Mouse (Mus musculus): ENCODE measurements around the gene Rgsl1. TPM values are rescaled to one million over a fixed set of nuclear protein-coding genes. Genes with fewer than 3 reads are reported as not detected.
"Not testable (repeated sequence)": the region's sequence is repeated elsewhere in the genome, so short reads cannot be mapped to it uniquely, and the experiment has no call there.

Gene Rgsl1
- 0.19 and 0.55 TPM in 2 replicates for polyA plus RNA-seq (2014; fragmentation: Nextera tagmentation; extraction: Ambion mirVana)

DNA sequence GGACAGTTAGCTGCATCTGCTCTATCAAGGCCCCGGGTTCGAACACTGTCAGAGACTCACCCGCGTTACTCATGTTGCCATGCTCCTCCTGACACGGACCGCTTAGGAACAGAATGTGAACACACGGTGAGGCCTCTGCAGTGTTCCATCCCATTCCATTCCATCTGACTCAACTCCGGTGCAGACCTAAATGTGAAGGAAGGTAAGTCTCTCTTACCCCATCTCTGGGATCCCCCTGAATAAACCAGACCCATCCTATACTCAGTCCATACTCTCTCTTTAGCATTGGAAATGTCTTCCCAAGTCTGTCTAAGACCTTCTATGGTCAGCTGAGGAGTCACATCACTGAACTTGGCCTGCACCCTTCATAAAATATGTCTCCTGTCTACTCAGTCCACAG is at the start of gene Rgsl1:
Rgsl1 (minus strand) TSS at position 101 of the 400 bp plus-strand sequence.
- H3K27ac ChIP-seq (ENCODE audit: low read depth, low read length) = no peak within 1 kb of the TSS
- no peaks in the 10 kb centered on the region for H3K27me3 ChIP-seq (ENCODE audit: control insufficient read depth, insufficient read depth, low read length)
- WGBS = 96% methylated on average over 8 of the region's 8 CpGs
- H3K9ac ChIP-seq (replicated peaks; ENCODE audit: low read depth, low read length) = no peak within 1 kb of the TSS
- no peaks in the 10 kb centered on the region for H3K9me3 ChIP-seq (ENCODE audit: control insufficient read depth, low read length)
- H3K4me3 ChIP-seq (ENCODE audit: low read depth, low read length) = no peak within 1 kb of the TSS
- H3K36me3 ChIP-seq (ENCODE audit: control insufficient read depth, insufficient read depth, low read length) = no peaks in the 10 kb centered on the region
- no peaks in the 10 kb centered on the region for H3K4me1 ChIP-seq (ENCODE audit: control insufficient read depth, insufficient read depth, low read length)
- no peak for ATAC-seq (ENCODE audit: low read depth)
- H3K4me2 ChIP-seq (ENCODE audit: low read depth, low read length) = no peak within 1 kb of the TSS

DNA sequence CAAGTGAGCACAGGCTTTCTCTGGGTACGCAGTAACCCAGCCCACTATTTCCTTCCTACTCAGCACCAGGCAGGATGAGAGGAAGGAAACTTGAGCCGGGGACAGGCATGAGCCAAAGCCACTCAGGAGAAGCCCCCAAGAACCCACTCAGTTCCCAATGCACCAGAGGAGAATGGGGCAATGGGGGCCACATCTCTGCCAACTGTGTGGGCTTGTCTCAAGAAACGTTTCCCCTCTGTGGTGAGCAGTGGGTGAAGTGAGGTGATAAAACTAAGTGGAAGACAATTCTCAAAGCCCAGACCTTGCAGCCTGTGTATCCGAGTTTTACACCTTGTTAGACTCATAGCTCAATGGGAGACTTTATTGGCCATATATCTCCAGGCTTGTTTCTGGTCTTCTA is 47.5 kb upstream of the Rgsl1 start, which contains the start of gene Teddm1a:
Teddm1a (plus strand) TSS at position 301 of the 400 bp plus-strand sequence.
- 63% methylated on average over 4 of the region's 4 CpGs for WGBS
- Histone ChIP-seq H3K4me3 (ENCODE audit: low read depth, low read length) (no peak within 1 kb of the TSS), H3K27me3 (ENCODE audit: control insufficient read depth, insufficient read depth, low read length) (no peaks in the 10 kb centered on the region), H3K4me2 (ENCODE audit: low read depth, low read length) (no peak within 1 kb of the TSS), H3K9ac (replicated peaks; ENCODE audit: low read depth, low read length) (no peak within 1 kb of the TSS), H3K4me1 (ENCODE audit: control insufficient read depth, insufficient read depth, low read length) (no peaks in the 10 kb centered on the region), H3K27ac (ENCODE audit: low read depth, low read length) (no peak within 1 kb of the TSS), H3K9me3 (ENCODE audit: control insufficient read depth, low read length) (no peaks in the 10 kb centered on the region), H3K36me3 (ENCODE audit: control insufficient read depth, insufficient read depth, low read length) (no peaks in the 10 kb centered on the region)
- no peak for ATAC-seq (ENCODE audit: low read depth)

DNA sequence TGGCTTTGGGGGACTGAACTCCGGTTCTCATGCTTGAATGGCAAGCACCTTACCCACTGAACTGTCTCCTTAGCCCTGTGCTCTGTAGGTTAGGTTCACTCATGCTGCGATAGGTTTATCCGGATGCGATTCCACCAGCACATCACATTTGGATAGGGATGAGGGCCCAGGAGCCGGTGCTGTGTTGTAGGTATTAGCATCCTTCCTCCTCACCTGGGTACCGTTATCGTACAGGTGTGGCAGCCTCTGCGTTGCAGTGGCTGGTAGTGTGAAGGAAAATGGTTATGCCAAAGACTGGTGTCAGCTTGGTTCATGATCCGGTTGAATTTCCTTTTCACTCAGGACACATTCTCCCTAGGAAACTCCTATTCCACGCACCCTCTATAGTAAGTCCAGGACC is 46.2 kb upstream of the Rgsl1 start:
- 97% methylated on average over 10 of the region's 10 CpGs for WGBS
- H3K9me3 ChIP-seq (ENCODE audit: control insufficient read depth, low read length) = no peaks in the 10 kb centered on the region
- no peaks in the 10 kb centered on the region for H3K27me3 ChIP-seq (ENCODE audit: control insufficient read depth, insufficient read depth, low read length)
- H3K36me3 ChIP-seq (ENCODE audit: control insufficient read depth, insufficient read depth, low read length) = no peaks in the 10 kb centered on the region
- no peak overlapping the region for H3K9ac ChIP-seq (replicated peaks; ENCODE audit: low read depth, low read length)
- no peak overlapping the region for H3K4me3 ChIP-seq (ENCODE audit: low read depth, low read length)
- ATAC-seq (ENCODE audit: low read depth) = no peak
- no peaks in the 10 kb centered on the region for H3K4me1 ChIP-seq (ENCODE audit: control insufficient read depth, insufficient read depth, low read length)
- no peak overlapping the region for H3K27ac ChIP-seq (ENCODE audit: low read depth, low read length)
- H3K4me2 ChIP-seq (ENCODE audit: low read depth, low read length) = no peak overlapping the region

DNA sequence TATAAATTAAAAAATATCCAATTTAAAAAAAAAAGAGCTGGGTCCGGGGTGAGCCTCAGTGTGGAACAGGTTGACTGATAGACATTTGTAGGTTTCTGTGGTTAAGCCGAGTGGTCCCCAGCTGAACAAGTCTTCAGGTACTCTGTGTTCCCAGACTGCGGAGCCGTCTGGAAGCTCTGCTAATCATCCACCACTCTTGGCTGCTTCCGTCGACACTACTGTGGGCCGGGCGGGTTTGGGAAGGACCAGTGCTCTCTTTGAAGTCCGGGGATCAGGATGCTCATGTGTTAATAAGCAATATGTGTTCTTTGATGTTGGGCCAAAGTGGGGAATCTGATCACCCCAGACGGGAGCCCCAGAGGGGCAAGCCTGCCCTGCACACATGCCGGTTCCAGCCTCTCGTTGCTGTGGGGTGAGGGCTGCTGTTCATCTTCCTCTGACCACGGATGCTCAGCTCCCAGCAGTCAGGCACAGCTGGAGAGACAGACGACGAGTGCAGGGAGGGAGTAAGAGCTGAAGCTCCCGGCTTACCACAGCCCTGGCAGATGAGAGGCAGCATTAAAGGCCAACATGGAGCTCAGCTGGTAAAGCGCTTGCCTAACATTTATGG is 42.2 kb upstream of the Rgsl1 start:
- no peaks in the 10 kb centered on the region for H3K36me3 ChIP-seq (ENCODE audit: control insufficient read depth, insufficient read depth, low read length)
- H3K27me3 ChIP-seq (ENCODE audit: control insufficient read depth, insufficient read depth, low read length) = no peaks in the 10 kb centered on the region
- peak; percentile 44; the same call in 1 of the 2 replicates for ATAC-seq (ENCODE audit: low read depth)
- H3K4me2 ChIP-seq (ENCODE audit: low read depth, low read length) = no peak overlapping the region
- no peak overlapping the region for H3K4me3 ChIP-seq (ENCODE audit: low read depth, low read length)
- no peaks in the 10 kb centered on the region for H3K4me1 ChIP-seq (ENCODE audit: control insufficient read depth, insufficient read depth, low read length)
- no peak overlapping the region for H3K27ac ChIP-seq (ENCODE audit: low read depth, low read length)
- 43% methylated on average over 17 of the region's 17 CpGs for WGBS
- H3K9ac ChIP-seq (replicated peaks; ENCODE audit: low read depth, low read length) = 0 out of 2 replicates have a peak overlapping the region, but pooled peaks have one; percentile 2
- no peaks in the 10 kb centered on the region for H3K9me3 ChIP-seq (ENCODE audit: control insufficient read depth, low read length)

DNA sequence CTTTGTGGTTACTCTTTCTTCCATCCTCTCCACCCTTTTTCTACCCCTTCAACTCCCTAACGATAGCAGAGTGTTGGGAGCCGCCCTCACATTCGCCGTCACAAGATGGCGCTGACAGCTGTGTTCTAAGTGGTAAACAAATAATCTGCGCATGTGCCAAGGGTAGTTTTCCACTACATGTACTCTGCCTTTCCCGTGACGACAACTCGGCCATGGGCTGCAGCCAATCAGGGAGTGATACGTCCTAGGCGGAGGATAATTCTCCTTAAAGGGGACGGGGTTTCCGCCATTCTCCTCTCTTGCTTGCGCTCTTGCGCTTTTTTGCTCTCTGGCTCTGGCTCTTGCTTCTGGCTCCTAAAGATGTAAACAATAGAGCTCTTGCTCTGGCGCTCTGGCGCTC is 36.4 kb upstream of the Rgsl1 start:
- not testable (repeated sequence) for H3K4me2 ChIP-seq (ENCODE audit: low read depth, low read length); H3K9me3 ChIP-seq (ENCODE audit: control insufficient read depth, low read length); H3K36me3 ChIP-seq (ENCODE audit: control insufficient read depth, insufficient read depth, low read length); ATAC-seq (ENCODE audit: low read depth); H3K4me1 ChIP-seq (ENCODE audit: control insufficient read depth, insufficient read depth, low read length); H3K27me3 ChIP-seq (ENCODE audit: control insufficient read depth, insufficient read depth, low read length); H3K4me3 ChIP-seq (ENCODE audit: low read depth, low read length); H3K27ac ChIP-seq (ENCODE audit: low read depth, low read length); H3K9ac ChIP-seq (replicated peaks; ENCODE audit: low read depth, low read length)
- 96% methylated on average over 17 of the region's 17 CpGs for WGBS

DNA sequence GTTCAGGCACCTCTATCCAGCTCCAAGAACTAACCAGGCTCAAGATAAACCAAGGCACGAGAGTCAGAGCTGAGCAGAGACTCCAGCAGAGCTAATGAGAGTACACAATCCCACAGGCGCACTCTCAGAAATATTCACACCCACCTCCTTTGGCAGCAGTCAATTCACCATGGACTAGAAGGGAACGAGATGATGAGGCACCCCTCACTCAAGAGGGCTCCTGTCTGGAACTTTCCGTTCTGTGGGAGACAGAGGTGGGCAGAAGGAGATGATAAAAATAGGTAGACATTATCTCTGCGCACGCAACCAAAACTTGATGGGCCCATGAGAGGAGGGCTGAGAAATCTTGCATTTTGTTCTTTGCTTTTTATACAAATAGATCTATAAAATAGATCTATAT is 30.1 kb upstream of the Rgsl1 start, which contains the start of gene Teddm1b:
Teddm1b (plus strand) TSS at position 301 of the 400 bp plus-strand sequence.
- Histone ChIP-seq H3K9ac (replicated peaks; ENCODE audit: low read depth, low read length) (no peak within 1 kb of the TSS), H3K27ac (ENCODE audit: low read depth, low read length) (no peak within 1 kb of the TSS), H3K4me3 (ENCODE audit: low read depth, low read length) (no peak within 1 kb of the TSS), H3K4me2 (ENCODE audit: low read depth, low read length) (no peak within 1 kb of the TSS), H3K36me3 (ENCODE audit: control insufficient read depth, insufficient read depth, low read length) (no peaks in the 10 kb centered on the region), H3K4me1 (ENCODE audit: control insufficient read depth, insufficient read depth, low read length) (no peaks in the 10 kb centered on the region), H3K27me3 (ENCODE audit: control insufficient read depth, insufficient read depth, low read length) (no peaks in the 10 kb centered on the region), H3K9me3 (ENCODE audit: control insufficient read depth, low read length) (no peaks in the 10 kb centered on the region)
- WGBS = 87% methylated on average over 6 of the region's 6 CpGs
- ATAC-seq (ENCODE audit: low read depth) = no peak

DNA sequence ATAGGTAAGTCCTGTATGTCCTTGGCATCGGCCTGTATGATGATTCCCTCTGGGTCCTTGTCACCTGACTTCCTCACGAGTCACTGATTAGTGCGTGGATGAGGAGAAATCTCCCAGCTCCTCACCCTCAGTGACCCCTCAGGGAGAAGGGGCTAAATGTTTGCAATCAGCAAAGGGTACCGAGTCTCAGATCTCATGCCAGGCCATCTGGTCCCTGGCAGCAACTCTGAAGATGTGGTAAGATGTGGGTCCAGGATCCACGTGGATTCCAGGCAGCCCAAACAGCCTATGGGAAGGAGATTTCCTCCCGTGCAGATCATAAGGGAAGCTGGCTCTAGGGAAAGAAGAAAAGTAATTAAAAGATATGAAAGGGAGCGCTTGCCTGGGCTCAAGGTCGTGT is 12.0 kb upstream of the Rgsl1 start:
- Histone ChIP-seq H3K27ac (ENCODE audit: low read depth, low read length) (no peak overlapping the region), H3K4me3 (ENCODE audit: low read depth, low read length) (no peak overlapping the region), H3K9ac (replicated peaks; ENCODE audit: low read depth, low read length) (no peak overlapping the region), H3K9me3 (ENCODE audit: control insufficient read depth, low read length) (no peaks in the 10 kb centered on the region), H3K27me3 (ENCODE audit: control insufficient read depth, insufficient read depth, low read length) (no peaks in the 10 kb centered on the region), H3K36me3 (ENCODE audit: control insufficient read depth, insufficient read depth, low read length) (no peaks in the 10 kb centered on the region), H3K4me1 (ENCODE audit: control insufficient read depth, insufficient read depth, low read length) (no peaks in the 10 kb centered on the region), H3K4me2 (ENCODE audit: low read depth, low read length) (no peak overlapping the region)
- no peak for ATAC-seq (ENCODE audit: low read depth)
- 78% methylated on average over 8 of the region's 8 CpGs for WGBS

DNA sequence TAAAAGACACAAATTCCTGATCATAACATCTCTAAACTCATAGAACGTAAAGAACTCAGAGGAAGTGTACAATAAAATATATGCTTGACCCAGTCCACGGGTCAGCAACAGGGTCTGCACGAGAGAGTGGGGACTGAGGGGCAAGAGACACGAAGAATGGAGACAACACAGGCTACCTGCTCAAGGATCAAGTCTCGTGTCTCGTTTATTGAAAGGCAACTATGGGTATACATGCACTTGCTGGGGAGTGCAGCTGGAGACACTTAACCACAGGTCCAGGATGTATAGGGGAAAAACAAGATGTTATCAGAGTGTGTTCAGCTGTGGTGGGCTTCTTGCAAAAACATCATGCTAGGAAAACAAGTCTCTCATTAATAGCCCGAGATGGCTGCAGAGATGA is 8.8 kb upstream of the Rgsl1 start:
- not testable (repeated sequence) for H3K9ac ChIP-seq (replicated peaks; ENCODE audit: low read depth, low read length); H3K4me1 ChIP-seq (ENCODE audit: control insufficient read depth, insufficient read depth, low read length); ATAC-seq (ENCODE audit: low read depth); H3K36me3 ChIP-seq (ENCODE audit: control insufficient read depth, insufficient read depth, low read length); H3K9me3 ChIP-seq (ENCODE audit: control insufficient read depth, low read length); H3K27me3 ChIP-seq (ENCODE audit: control insufficient read depth, insufficient read depth, low read length); H3K27ac ChIP-seq (ENCODE audit: low read depth, low read length); H3K4me2 ChIP-seq (ENCODE audit: low read depth, low read length); H3K4me3 ChIP-seq (ENCODE audit: low read depth, low read length)
- 90% methylated on average over 7 of the region's 7 CpGs for WGBS

DNA sequence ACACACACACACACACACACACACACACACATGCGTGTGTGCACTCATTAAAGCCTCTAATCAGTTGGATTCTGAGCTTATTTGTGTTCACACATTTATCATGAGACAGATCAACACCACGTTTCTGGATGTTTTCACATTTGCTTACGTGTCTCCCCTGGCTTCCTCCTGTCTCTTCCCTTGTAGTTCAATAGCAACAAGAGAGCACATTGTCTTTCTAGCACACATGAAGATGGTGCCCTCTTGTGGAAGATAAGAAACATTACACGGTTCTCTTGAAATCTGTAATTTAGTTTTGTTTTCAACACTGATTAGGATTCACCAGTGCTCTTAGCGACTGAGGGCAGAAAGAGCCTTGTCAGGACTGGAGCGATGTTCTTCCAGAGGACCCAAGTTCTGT is 2.9 kb upstream of the Rgsl1 start:
- Histone ChIP-seq H3K4me3 (ENCODE audit: low read depth, low read length) (no peak overlapping the region), H3K4me1 (ENCODE audit: control insufficient read depth, insufficient read depth, low read length) (no peaks in the 10 kb centered on the region), H3K9ac (replicated peaks; ENCODE audit: low read depth, low read length) (no peak overlapping the region), H3K27me3 (ENCODE audit: control insufficient read depth, insufficient read depth, low read length) (no peaks in the 10 kb centered on the region), H3K9me3 (ENCODE audit: control insufficient read depth, low read length) (no peaks in the 10 kb centered on the region), H3K27ac (ENCODE audit: low read depth, low read length) (no peak overlapping the region), H3K4me2 (ENCODE audit: low read depth, low read length) (no peak overlapping the region), H3K36me3 (ENCODE audit: control insufficient read depth, insufficient read depth, low read length) (no peaks in the 10 kb centered on the region)
- 31% methylated on average over 6 of the region's 6 CpGs for WGBS
- ATAC-seq (ENCODE audit: low read depth) = peak; percentile 63; the same call in 1 of the 2 replicates
